Comparison of ENCODE assay signal across 8 mouse cellular contexts in genomic region chr10:42275871-42276501, GRCm38 (mm10). TPM values are rescaled to one million over a fixed set of nuclear protein-coding genes. Genes with fewer than 3 reads are reported as not detected.
A peak's percentile ranks its signal among the peaks of the same experiment; 100 is the strongest.
DNase-seq lines count a peak whose midpoint lies in the region; ATAC-seq and TF ChIP-seq lines count a peak whose summit lies in the region.

No protein-coding gene starts in this region.

- peak overlapping the region; percentile 98 for H3K4me2 ChIP-seq in embryonic facial prominence, embryonic 12.5 days (replicated peaks)
- peak overlapping the region; percentile 97 for H3K4me2 ChIP-seq in intestine, postnatal 0 days (replicated peaks; ENCODE audit: low read depth)
- peak overlapping the region; percentile 97 for H3K4me2 ChIP-seq in midbrain, embryonic 13.5 days (replicated peaks)

- H3K4me3 ChIP-seq in liver, adult 2 months (ENCODE audit: insufficient read depth, low read depth, low read length) = peak overlapping the region; percentile 79
- peak overlapping the region; percentile 82 for H3K4me3 ChIP-seq in embryonic facial prominence, embryonic 12.5 days
- H3K4me3 ChIP-seq in intestine, postnatal 0 days (ENCODE audit: low read depth, low read length) = peak overlapping the region; percentile 85
- peak overlapping the region; percentile 62 for H3K4me3 ChIP-seq in midbrain, embryonic 13.5 days (replicated peaks)

- no peaks in the 10 kb centered on the region for H3K9me3 ChIP-seq in embryonic facial prominence, embryonic 12.5 days
- H3K9me3 ChIP-seq in intestine, postnatal 0 days (ENCODE audit: control insufficient read depth) = no peaks in the 10 kb centered on the region
- no peaks in the 10 kb centered on the region for H3K9me3 ChIP-seq in midbrain, embryonic 13.5 days

- TF ChIP-seq CTCF in liver, adult 2 months (IDR thresholded peaks at IDR 0.05; ENCODE audit: low read depth, low read length) = no peak
- TF ChIP-seq CTCF in intestine, postnatal 0 days (IDR thresholded peaks at IDR 0.05; ENCODE audit: low read depth) = no peak

- peak overlapping the region; percentile 84 for H3K27ac ChIP-seq in liver, adult 2 months (replicated peaks; ENCODE audit: insufficient read depth, low read depth, low read length)
- peak overlapping the region; percentile 95 for H3K27ac ChIP-seq in embryonic facial prominence, embryonic 12.5 days
- H3K27ac ChIP-seq in intestine, postnatal 0 days (ENCODE audit: low read depth, low read length) = peak overlapping the region; percentile 98
- peak overlapping the region; percentile 98 for H3K27ac ChIP-seq in midbrain, embryonic 13.5 days

- H3K4me1 ChIP-seq in liver, adult 2 months (ENCODE audit: control insufficient read depth, insufficient read depth, low read length) = peaks cover 18% of the 10 kb centered on the region
- peaks cover 30% of the 10 kb centered on the region for H3K4me1 ChIP-seq in embryonic facial prominence, embryonic 12.5 days
- H3K4me1 ChIP-seq in intestine, postnatal 0 days (replicated peaks; ENCODE audit: control insufficient read depth, insufficient read depth, low read length) = peaks cover 19% of the 10 kb centered on the region
- peaks cover 35% of the 10 kb centered on the region for H3K4me1 ChIP-seq in midbrain, embryonic 13.5 days (replicated peaks)

- H3K79me2 ChIP-seq in liver, adult 2 months (ENCODE audit: control insufficient read depth, insufficient read depth, low read length) = peaks cover 14% of the 10 kb centered on the region; the same call in 1 of the 2 replicates

- peak; percentile 55 for DNase-seq in liver, adult 2 months (ENCODE audit: extremely low read depth, low read depth, low spot score)
- DNase-seq in liver (no peak), NIH3T3 (ENCODE audit: low read depth) (peak; percentile 75)
- no peak for DNase-seq in natural killer cell, adult 2 months (ENCODE audit: low spot score in 2 of 2)

- no peaks in the 10 kb centered on the region for H3K27me3 ChIP-seq in liver, adult 2 months (ENCODE audit: control insufficient read depth, insufficient read depth, low read length)
- H3K27me3 ChIP-seq in embryonic facial prominence, embryonic 12.5 days = 0 out of 2 replicates have a peak, but pooled peaks cover 5% of the 10 kb centered on the region
- no peaks in the 10 kb centered on the region for H3K27me3 ChIP-seq in intestine, postnatal 0 days (replicated peaks; ENCODE audit: control insufficient read depth, insufficient read depth, low read length)
- peaks cover 38% of the 10 kb centered on the region for H3K27me3 ChIP-seq in midbrain, embryonic 13.5 days

- TF ChIP-seq POLR2A in liver, adult 2 months (IDR thresholded peaks at IDR 0.05; ENCODE audit: extremely low read depth, insufficient read depth, low read length) = no peak

- WGBS in liver, adult 2 months = under 1% methylated on average over 39 of the region's 40 CpGs
- under 1% methylated on average over 40 of the region's 40 CpGs for WGBS in embryonic facial prominence, embryonic 12.5 days
- WGBS in intestine, postnatal 0 days = 0% methylated on average over 37 of the region's 40 CpGs
- WGBS in midbrain, embryonic 13.5 days = 0% methylated on average over 38 of the region's 40 CpGs

- peaks cover 3% of the 10 kb centered on the region; the same call in 1 of the 2 replicates for H3K36me3 ChIP-seq in liver, adult 2 months (ENCODE audit: control insufficient read depth, insufficient read depth, low read length)
- 0 out of 2 replicates have a peak, but pooled peaks cover 4% of the 10 kb centered on the region for H3K36me3 ChIP-seq in embryonic facial prominence, embryonic 12.5 days
- H3K36me3 ChIP-seq in intestine, postnatal 0 days (ENCODE audit: control insufficient read depth, insufficient read depth) = no peaks in the 10 kb centered on the region
- no peaks in the 10 kb centered on the region for H3K36me3 ChIP-seq in midbrain, embryonic 13.5 days

- H3K9ac ChIP-seq in liver, adult 2 months (ENCODE audit: low read depth, low read length) = peak overlapping the region; percentile 98
- H3K9ac ChIP-seq in embryonic facial prominence, embryonic 12.5 days = peak overlapping the region; percentile 81
- peak overlapping the region; percentile 86 for H3K9ac ChIP-seq in intestine, postnatal 0 days (ENCODE audit: low read depth, low read length)
- peak overlapping the region; percentile 74 for H3K9ac ChIP-seq in midbrain, embryonic 13.5 days (replicated peaks)

- no peak for ATAC-seq in embryonic facial prominence, embryonic 12.5 days (ENCODE audit: insufficient number of reproducible peaks, insufficient read depth, low FRiP score, low TSS enrichment)
- ATAC-seq in intestine, postnatal 0 days = peak; percentile 5
- no peak; the same call in 1 of the 2 replicates for ATAC-seq in midbrain, embryonic 13.5 days
- no peak for ATAC-seq in megakaryocyte-erythroid progenitor cell, adult 5-6 weeks (replicated peaks; ENCODE audit: low FRiP score, low TSS enrichment, poor library complexity, severe bottlenecking)

RNA-seq across cellular contexts. Expression of gene Foxo3, which starts 0.6 kb away (rescaled TPM):
- 34.2 and 35.4 TPM in 2 replicates for total RNA-seq in liver, adult 2 months (2014; rRNA removed)
- polyA plus RNA-seq in liver, adult 2 months (2012; rRNA removed) = 17.0 and 17.7 TPM in 2 replicates
- polyA plus RNA-seq in embryonic facial prominence, embryonic 12.5 days (2016; fragmentation: Nextera tagmentation; extraction: Ambion mirVana) = 5.9 and 6.5 TPM in 2 replicates
- polyA plus RNA-seq in intestine, postnatal 0 days (2015; fragmentation: Nextera tagmentation; extraction: Ambion mirVana) = 9.3 and 9.8 TPM in 2 replicates
- polyA plus RNA-seq in midbrain, embryonic 13.5 days (2015; fragmentation: Nextera tagmentation; extraction: Ambion mirVana) = 3.5 TPM in 2 replicates
- 37.6 and 51.7 TPM in 2 replicates for total RNA-seq in megakaryocyte-erythroid progenitor cell, adult 5-6 weeks (2014; fragmentation: Nextera tagmentation)
- 38.6 and 40.0 TPM in 2 replicates for total RNA-seq in megakaryocyte-erythroid progenitor cell, adult 5-6 weeks (2017)

Comparison
In these comparisons a context has a peak if more than half of its experiments do, and no peak if none do; other contexts are left out.
1. DNase-seq: peak in liver, adult 2 months (single experiment) and NIH3T3 (single experiment); none in liver (single experiment) and natural killer cell, adult 2 months (0 of 2).
2. Peak in every context shown above with its lines, with median percentiles within 50 percentile points of each other: H3K27ac ChIP-seq, H3K4me3 ChIP-seq, H3K9ac ChIP-seq and H3K4me2 ChIP-seq.